Mouse (Mus musculus): ENCODE results near the gene Tsc22d4.

GRCm38 (mm10) chr5:137787151-137787928 lies 41.8 kb downstream of the Tsc22d4 start, which contains the start of the genes Mepce and Zcwpw1:
- TF ChIP-seq CTCF (IDR thresholded peaks at IDR 0.05; ENCODE audit: insufficient read depth, low read length) (peak; percentile 71), POLR2A (IDR thresholded peaks at IDR 0.05; ENCODE audit: borderline replicate concordance, extremely low read depth, low read depth, low read length) (peak; percentile 92; the same call in 1 of the 2 replicates)
